Mouse (Mus musculus) MEL (cell line): ENCODE results near the gene Tmem50b. TPM values are rescaled to one million over a fixed set of nuclear protein-coding genes. Genes with fewer than 3 reads are reported as not detected.

ENCODE experiments used
- DNase-seq: peaks from one replicate; pipeline ENCODE4 v3.0.0; 2011; ENCODE audit warnings: low read depth, low spot score
- H3K27ac ChIP-seq: 2 replicates; pipeline ENCODE4 v1.5.1; 2012; ENCODE audit warnings: low read depth, mild to moderate bottlenecking, control low read depth, low read length, moderate library complexity; ENCODE audit not compliant: control insufficient read depth
- H3K27me3 ChIP-seq, 2 experiments: fragments of 150-350 bp in 1 of 2; sonication (generic) in 1 of 2; 2 replicates each; pipeline ENCODE4 v1.6.1; 2012; ENCODE audit warnings: low read length in 2 of 2, mild to moderate bottlenecking in 2 of 2, improper control_type of control experiment in 1 of 2, moderate library complexity in 1 of 2; ENCODE audit not compliant: insufficient read depth in 2 of 2, control insufficient read depth in 1 of 2
- H3K36me3 ChIP-seq, 2 experiments: 2 replicates each; pipeline ENCODE4 v1.6.1; 2012 to 2014; ENCODE audit warnings: low read length in 2 of 2, improper control_type of control experiment in 1 of 2, inconsistent platforms in 1 of 2, mild to moderate bottlenecking in 1 of 2; ENCODE audit not compliant: insufficient read depth in 2 of 2, control insufficient read depth in 1 of 2
- H3K4me1 ChIP-seq, 2 experiments: fragments of 150-350 bp in 1 of 2; sonication (generic) in 1 of 2; 2 replicates each; pipeline ENCODE4 v1.6.1; 2012; ENCODE audit warnings: low read length in 2 of 2, improper control_type of control experiment in 1 of 2, mild to moderate bottlenecking in 1 of 2; ENCODE audit not compliant: insufficient read depth in 2 of 2, control insufficient read depth in 1 of 2
- H3K4me3 ChIP-seq, 2 experiments: fragments of 150-350 bp in 1 of 2; sonication (generic) in 1 of 2; 2 replicates each; pipeline ENCODE4 v1.5.1; 2012; ENCODE audit warnings: low read depth in 2 of 2, low read length in 2 of 2, mild to moderate bottlenecking in 2 of 2, moderate library complexity in 2 of 2, control low read depth in 1 of 2, improper control_type of control experiment in 1 of 2; ENCODE audit not compliant: control insufficient read depth in 1 of 2, insufficient read depth in 1 of 2
- H3K79me2 ChIP-seq: 2 replicates; pipeline ENCODE4 v1.6.1; 2012; ENCODE audit warnings: mild to moderate bottlenecking, low read length, moderate library complexity; ENCODE audit not compliant: control insufficient read depth, poor library complexity, insufficient read depth
- H3K9ac ChIP-seq: 2 replicates; pipeline ENCODE4 v1.6.1; 2012; ENCODE audit warnings: low read depth, mild to moderate bottlenecking, control low read depth, low read length, moderate library complexity; ENCODE audit not compliant: control insufficient read depth, poor library complexity, severe bottlenecking
- H3K9me3 ChIP-seq: fragments of 150-350 bp; sonication (generic); replicated peaks from 2 replicates; pipeline ENCODE4 v1.6.1; 2012; ENCODE audit warnings: mild to moderate bottlenecking, low read length, improper control_type of control experiment, moderate library complexity; ENCODE audit not compliant: insufficient read depth
- E2F4 ChIP-seq: IDR thresholded peaks from 2 replicates; pipeline ENCODE4 v1.6.1; 2011; ENCODE audit warnings: low read depth, low read length, improper control_type of control experiment, borderline replicate concordance
- EP300 ChIP-seq, 2 experiments: IDR thresholded peaks; 2 replicates each; pipeline ENCODE4 v1.6.1; 2011; ENCODE audit warnings: improper control_type of control experiment in 2 of 2, low read length in 2 of 2, low read depth in 1 of 2, mild to moderate bottlenecking in 1 of 2
- ETS1 ChIP-seq: IDR thresholded peaks from 2 replicates; pipeline ENCODE4 v1.6.1; 2012; ENCODE audit warnings: low read depth, mild to moderate bottlenecking, inconsistent platforms, low read length, improper control_type of control experiment, moderate library complexity
- HCFC1 ChIP-seq: IDR thresholded peaks from 2 replicates; pipeline ENCODE4 v1.6.1; 2012; ENCODE audit warnings: low read depth, mild to moderate bottlenecking, inconsistent platforms, low read length, improper control_type of control experiment, moderate library complexity
- JUND ChIP-seq: IDR thresholded peaks from 2 replicates; pipeline ENCODE4 v1.6.1; 2011; ENCODE audit warnings: low read depth, mild to moderate bottlenecking, improper control_type of control experiment, low read length
- MAFK ChIP-seq: IDR thresholded peaks from 2 replicates; pipeline ENCODE4 v1.6.1; 2011; ENCODE audit warnings: low read depth, mild to moderate bottlenecking, low read length, improper control_type of control experiment, borderline replicate concordance
- MYB ChIP-seq: IDR thresholded peaks from 2 replicates; pipeline ENCODE4 v1.6.1; 2011; ENCODE audit warnings: mild to moderate bottlenecking, low read depth, low read length, improper control_type of control experiment
- POLR2A ChIP-seq, 2 experiments: IDR thresholded peaks; 2 replicates each; pipeline ENCODE4 v1.6.1; 2011 to 2012; ENCODE audit warnings: low read length in 2 of 2, mild to moderate bottlenecking in 2 of 2, control low read depth in 1 of 2, improper control_type of control experiment in 1 of 2, low read depth in 1 of 2, moderate library complexity in 1 of 2; ENCODE audit not compliant: control insufficient read depth in 1 of 2, insufficient read depth in 1 of 2, poor library complexity in 1 of 2
- POLR2AphosphoS5 ChIP-seq: IDR thresholded peaks from 2 replicates; pipeline ENCODE4 v1.6.1; 2012; ENCODE audit warnings: low read depth, borderline replicate concordance, mild to moderate bottlenecking, inconsistent platforms, low read length, moderate library complexity, mixed read lengths
- RCOR1 ChIP-seq: IDR thresholded peaks from 2 replicates; pipeline ENCODE4 v1.6.1; 2012; ENCODE audit warnings: low read depth, mild to moderate bottlenecking, inconsistent platforms, low read length, improper control_type of control experiment
- SMC3 ChIP-seq: IDR thresholded peaks from 2 replicates; pipeline ENCODE4 v1.6.1; 2011; ENCODE audit warnings: low read depth, low read length, improper control_type of control experiment
- TBP ChIP-seq: IDR thresholded peaks from 2 replicates; pipeline ENCODE4 v1.8.0; 2011; ENCODE audit warnings: low read depth, low read length, improper control_type of control experiment
- USF2 ChIP-seq, 2 experiments: IDR thresholded peaks; 2 replicates each; pipeline ENCODE4 v1.6.1; 2011 to 2012; ENCODE audit warnings: improper control_type of control experiment in 2 of 2, low read length in 2 of 2, borderline replicate concordance in 1 of 2, inconsistent platforms in 1 of 2, low read depth in 1 of 2, mild to moderate bottlenecking in 1 of 2; ENCODE audit not compliant: insufficient read depth in 1 of 2
- polyA plus RNA-seq, 2 experiments: library from polyadenylated mRNA; stranded (reverse) in 1 of 2; unstranded in 1 of 2; fragments of >175 nt in 1 of 2; fragments of >200 nt in 1 of 2; gene quantifications; 2 replicates each; pipeline versions ENCODE4 v1.2.1 to v1.2.4; 2012; ENCODE audit warnings: low replicate concordance in 2 of 2, low read depth in 1 of 2; ENCODE audit not compliant: insufficient read length in 2 of 2, insufficient read depth in 1 of 2, missing spikeins in 1 of 2
- total RNA-seq: library from RNA; depleted of rRNA; stranded (reverse); fragments of 300-350 nt; gene quantifications from 2 replicates; pipeline ENCODE4 v1.2.3, GENCODE M21; 2012

The Tmem50b gene
- total and polyA plus RNA-seq, 3 experiments, result 2.9 to 9.5 TPM; not detected in 1

- Histone ChIP-seq H3K4me3 (no peak overlapping the region), H3K27ac (no peak overlapping the region), H3K36me3 (peaks cover 0 to 3% of the 10 kb centered on the region in 2 experiments; a peak in 2 of 4 replicates), H3K27me3 (no peaks in the 10 kb centered on the region), H3K79me2 (no peaks in the 10 kb centered on the region), H3K9ac (no peak overlapping the region), H3K4me1 (peaks cover 0 to 4% of the 10 kb centered on the region in 2 experiments; a peak in 2 of 4 replicates), H3K9me3 (no peaks in the 10 kb centered on the region)
- no peak for DNase-seq
- TF ChIP-seq SMC3 (no peak), USF2 (IDR thresholded peaks at IDR 0.05; ENCODE audit: borderline replicate concordance in 1 of 2, insufficient read depth in 1 of 2, low read depth in 1 of 2, low read length in 2 of 2) (no peak), JUND (no peak), MAFK (no peak), ETS1 (no peak), POLR2A (IDR thresholded peaks at IDR 0.05; ENCODE audit: control insufficient read depth in 1 of 2, insufficient read depth in 1 of 2, low read depth in 1 of 2, low read length in 2 of 2, poor library complexity in 1 of 2) (no peak), POLR2AphosphoS5 (no peak), HCFC1 (no peak), MYB (no peak), RCOR1 (no peak)
Observed at GRCm38 (mm10) chr16:91605156-91605555, 7.6 kb upstream of the Tmem50b start.

GRCm38 (mm10) chr16:91601693-91602092 lies 4.1 kb upstream of the Tmem50b start:
- Histone ChIP-seq H3K27ac (no peak overlapping the region), H3K9ac (no peak overlapping the region), H3K79me2 (no peaks in the 10 kb centered on the region; the same call in 1 of the 2 replicates), H3K4me1 (no peaks in the 10 kb centered on the region), H3K4me3 (no peak overlapping the region), H3K9me3 (no peaks in the 10 kb centered on the region), H3K27me3 (no peaks in the 10 kb centered on the region), H3K36me3 (no peaks in the 10 kb centered on the region)
- DNase-seq, result no peak
- TF ChIP-seq E2F4, result no peak
- TF ChIP-seq TBP, result 0 out of 2 replicates have a peak, but pooled peaks have one; percentile 30

- H3K36me3 ChIP-seq, result no peaks in the 10 kb centered on the region
- no peaks in the 10 kb centered on the region for H3K27me3 ChIP-seq
- no peaks in the 10 kb centered on the region; the same call in 1 of the 2 replicates for H3K79me2 ChIP-seq
- no peak for TF ChIP-seq EP300 (IDR thresholded peaks at IDR 0.05; ENCODE audit: low read depth in 1 of 2, low read length in 2 of 2)
- TF ChIP-seq, all 39 proteins: peak for 0
- H3K4me1 ChIP-seq, result no peaks in the 10 kb centered on the region
- H3K9me3 ChIP-seq, result no peaks in the 10 kb centered on the region
- no peak overlapping the region for H3K9ac ChIP-seq
- no peak for DNase-seq
- H3K4me3 ChIP-seq, result no peak overlapping the region
- H3K27ac ChIP-seq, result no peak overlapping the region
Observed at GRCm38 (mm10) chr16:91601081-91601480, 3.5 kb upstream of the Tmem50b start.
